Mouse (Mus musculus) MEL (cell line): ENCODE measurements around the gene Maco1. TPM values are rescaled to one million over a fixed set of nuclear protein-coding genes. Genes with fewer than 3 reads are reported as not detected.

Experiments used
- DNase-seq: peaks from one replicate; pipeline ENCODE4 v3.0.0; 2011; ENCODE audit warnings: low read depth, low spot score
- H3K27ac ChIP-seq: 2 replicates; pipeline ENCODE4 v1.5.1; 2012; ENCODE audit warnings: low read depth, mild to moderate bottlenecking, control low read depth, low read length, moderate library complexity; ENCODE audit not compliant: control insufficient read depth
- H3K27me3 ChIP-seq, 2 experiments: fragments of 150-350 bp in 1 of 2; sonication (generic) in 1 of 2; 2 replicates each; pipeline ENCODE4 v1.6.1; 2012; ENCODE audit warnings: low read length in 2 of 2, mild to moderate bottlenecking in 2 of 2, improper control_type of control experiment in 1 of 2, moderate library complexity in 1 of 2; ENCODE audit not compliant: insufficient read depth in 2 of 2, control insufficient read depth in 1 of 2
- H3K36me3 ChIP-seq, 2 experiments: 2 replicates each; pipeline ENCODE4 v1.6.1; 2012 to 2014; ENCODE audit warnings: low read length in 2 of 2, improper control_type of control experiment in 1 of 2, inconsistent platforms in 1 of 2, mild to moderate bottlenecking in 1 of 2; ENCODE audit not compliant: insufficient read depth in 2 of 2, control insufficient read depth in 1 of 2
- H3K4me1 ChIP-seq, 2 experiments: fragments of 150-350 bp in 1 of 2; sonication (generic) in 1 of 2; 2 replicates each; pipeline ENCODE4 v1.6.1; 2012; ENCODE audit warnings: low read length in 2 of 2, improper control_type of control experiment in 1 of 2, mild to moderate bottlenecking in 1 of 2; ENCODE audit not compliant: insufficient read depth in 2 of 2, control insufficient read depth in 1 of 2
- H3K4me3 ChIP-seq, 2 experiments: fragments of 150-350 bp in 1 of 2; sonication (generic) in 1 of 2; 2 replicates each; pipeline ENCODE4 v1.5.1; 2012; ENCODE audit warnings: low read depth in 2 of 2, low read length in 2 of 2, mild to moderate bottlenecking in 2 of 2, moderate library complexity in 2 of 2, control low read depth in 1 of 2, improper control_type of control experiment in 1 of 2; ENCODE audit not compliant: control insufficient read depth in 1 of 2, insufficient read depth in 1 of 2
- H3K79me2 ChIP-seq: 2 replicates; pipeline ENCODE4 v1.6.1; 2012; ENCODE audit warnings: mild to moderate bottlenecking, low read length, moderate library complexity; ENCODE audit not compliant: control insufficient read depth, poor library complexity, insufficient read depth
- H3K9ac ChIP-seq: 2 replicates; pipeline ENCODE4 v1.6.1; 2012; ENCODE audit warnings: low read depth, mild to moderate bottlenecking, control low read depth, low read length, moderate library complexity; ENCODE audit not compliant: control insufficient read depth, poor library complexity, severe bottlenecking
- H3K9me3 ChIP-seq: fragments of 150-350 bp; sonication (generic); replicated peaks from 2 replicates; pipeline ENCODE4 v1.6.1; 2012; ENCODE audit warnings: mild to moderate bottlenecking, low read length, improper control_type of control experiment, moderate library complexity; ENCODE audit not compliant: insufficient read depth
- BHLHE40 ChIP-seq: IDR thresholded peaks from 2 replicates; pipeline ENCODE4 v1.6.1; 2012; ENCODE audit warnings: low read depth, mild to moderate bottlenecking, inconsistent platforms, low read length, improper control_type of control experiment, borderline replicate concordance
- CHD1 ChIP-seq: IDR thresholded peaks from 2 replicates; pipeline ENCODE4 v1.6.1; 2012; ENCODE audit warnings: low read depth, mild to moderate bottlenecking, inconsistent platforms, low read length, improper control_type of control experiment
- CTCF ChIP-seq, 3 experiments: IDR thresholded peaks in 2 of 3; conservative IDR thresholded peaks in 1 of 3; 2 replicates each; pipeline ENCODE4 v1.5.1; 2011 to 2012; ENCODE audit warnings: low read length in 3 of 3, low read depth in 2 of 3, mild to moderate bottlenecking in 2 of 3, improper control_type of control experiment in 1 of 3, inconsistent platforms in 1 of 3, mixed read lengths in 1 of 3, moderate library complexity in 1 of 3; ENCODE audit not compliant: control insufficient read depth in 1 of 3, insufficient read depth in 1 of 3, poor library complexity in 1 of 3, severe bottlenecking in 1 of 3
- EP300 ChIP-seq, 2 experiments: IDR thresholded peaks; 2 replicates each; pipeline ENCODE4 v1.6.1; 2011; ENCODE audit warnings: improper control_type of control experiment in 2 of 2, low read length in 2 of 2, low read depth in 1 of 2, mild to moderate bottlenecking in 1 of 2
- ETS1 ChIP-seq: IDR thresholded peaks from 2 replicates; pipeline ENCODE4 v1.6.1; 2012; ENCODE audit warnings: low read depth, mild to moderate bottlenecking, inconsistent platforms, low read length, improper control_type of control experiment, moderate library complexity
- GATA1 ChIP-seq: IDR thresholded peaks from 2 replicates; pipeline ENCODE4 v1.6.1; 2011; ENCODE audit warnings: low read depth, low read length, improper control_type of control experiment
- JUND ChIP-seq: IDR thresholded peaks from 2 replicates; pipeline ENCODE4 v1.6.1; 2011; ENCODE audit warnings: low read depth, mild to moderate bottlenecking, improper control_type of control experiment, low read length
- MAFK ChIP-seq: IDR thresholded peaks from 2 replicates; pipeline ENCODE4 v1.6.1; 2011; ENCODE audit warnings: low read depth, mild to moderate bottlenecking, low read length, improper control_type of control experiment, borderline replicate concordance
- MAX ChIP-seq: IDR thresholded peaks from 2 replicates; pipeline ENCODE4 v1.6.1; 2011; ENCODE audit warnings: low read length, improper control_type of control experiment
- MAZ ChIP-seq: IDR thresholded peaks from 2 replicates; pipeline ENCODE4 v1.6.1; 2012; ENCODE audit warnings: low read depth, mild to moderate bottlenecking, inconsistent platforms, low read length, improper control_type of control experiment
- MXI1 ChIP-seq: IDR thresholded peaks from 2 replicates; pipeline ENCODE4 v1.6.1; 2011; ENCODE audit warnings: mild to moderate bottlenecking, low read depth, low read length, improper control_type of control experiment
- MYC ChIP-seq: IDR thresholded peaks from 2 replicates; pipeline ENCODE4 v1.6.1; 2011; ENCODE audit warnings: low read depth, mild to moderate bottlenecking, low read length, improper control_type of control experiment, moderate library complexity
- NELFE ChIP-seq: IDR thresholded peaks from 2 replicates; pipeline ENCODE4 v1.6.1; 2011; ENCODE audit warnings: low read depth, low read length, improper control_type of control experiment
- NRF1 ChIP-seq: IDR thresholded peaks from 2 replicates; pipeline ENCODE4 v1.6.1; 2014; ENCODE audit warnings: low read depth, mild to moderate bottlenecking, inconsistent platforms, low read length, improper control_type of control experiment, moderate library complexity; ENCODE audit not compliant: poor library complexity, insufficient read depth, severe bottlenecking
- POLR2A ChIP-seq, 2 experiments: IDR thresholded peaks; 2 replicates each; pipeline ENCODE4 v1.6.1; 2011 to 2012; ENCODE audit warnings: low read length in 2 of 2, mild to moderate bottlenecking in 2 of 2, control low read depth in 1 of 2, improper control_type of control experiment in 1 of 2, low read depth in 1 of 2, moderate library complexity in 1 of 2; ENCODE audit not compliant: control insufficient read depth in 1 of 2, insufficient read depth in 1 of 2, poor library complexity in 1 of 2
- POLR2AphosphoS2 ChIP-seq: IDR thresholded peaks from 2 replicates; pipeline ENCODE4 v1.6.1; 2011; ENCODE audit warnings: low read length, improper control_type of control experiment
- SIN3A ChIP-seq: IDR thresholded peaks from 2 replicates; pipeline ENCODE4 v1.6.1; 2012; ENCODE audit warnings: low read length, improper control_type of control experiment, inconsistent platforms
- SMC3 ChIP-seq: IDR thresholded peaks from 2 replicates; pipeline ENCODE4 v1.6.1; 2011; ENCODE audit warnings: low read depth, low read length, improper control_type of control experiment
- TCF12 ChIP-seq: IDR thresholded peaks from 2 replicates; pipeline ENCODE4 v1.6.1; 2014; ENCODE audit warnings: low read depth, mild to moderate bottlenecking, inconsistent platforms, low read length, improper control_type of control experiment, moderate library complexity
- UBTF ChIP-seq: IDR thresholded peaks from 2 replicates; pipeline ENCODE4 v1.6.1; 2012; ENCODE audit warnings: low read depth, mild to moderate bottlenecking, inconsistent platforms, low read length, improper control_type of control experiment, moderate library complexity, borderline replicate concordance; ENCODE audit not compliant: insufficient read depth
- USF1 ChIP-seq: IDR thresholded peaks from 2 replicates; pipeline ENCODE4 v1.6.1; 2014; ENCODE audit warnings: low read depth, mild to moderate bottlenecking, inconsistent platforms, low read length, improper control_type of control experiment, moderate library complexity
- USF2 ChIP-seq, 2 experiments: IDR thresholded peaks; 2 replicates each; pipeline ENCODE4 v1.6.1; 2011 to 2012; ENCODE audit warnings: improper control_type of control experiment in 2 of 2, low read length in 2 of 2, borderline replicate concordance in 1 of 2, inconsistent platforms in 1 of 2, low read depth in 1 of 2, mild to moderate bottlenecking in 1 of 2; ENCODE audit not compliant: insufficient read depth in 1 of 2
- ZMIZ1 ChIP-seq: IDR thresholded peaks from 2 replicates; pipeline ENCODE4 v1.6.1; 2012; ENCODE audit warnings: low read depth, mild to moderate bottlenecking, inconsistent platforms, low read length, improper control_type of control experiment, moderate library complexity
- polyA plus RNA-seq, 2 experiments: library from polyadenylated mRNA; stranded (reverse) in 1 of 2; unstranded in 1 of 2; fragments of >175 nt in 1 of 2; fragments of >200 nt in 1 of 2; gene quantifications; 2 replicates each; pipeline versions ENCODE4 v1.2.1 to v1.2.4; 2012; ENCODE audit warnings: low replicate concordance in 2 of 2, low read depth in 1 of 2; ENCODE audit not compliant: insufficient read length in 2 of 2, insufficient read depth in 1 of 2, missing spikeins in 1 of 2
- total RNA-seq: library from RNA; depleted of rRNA; stranded (reverse); fragments of 300-350 nt; gene quantifications from 2 replicates; pipeline ENCODE4 v1.2.3, GENCODE M21; 2012

Gene Maco1
- total and polyA plus RNA-seq, 3 experiments, result 22.2 to 35.9 TPM; not detected in 1

- TF ChIP-seq MAFK, result no peak
- TF ChIP-seq USF1, result no peak
- no peak for TF ChIP-seq POLR2AphosphoS2
- TF ChIP-seq MYC, result peak; percentile 80
- TF ChIP-seq EP300 (IDR thresholded peaks at IDR 0.05; ENCODE audit: low read depth in 1 of 2, low read length in 2 of 2), result peak; percentile 45 to 58; a peak in 3 of 4 replicates
- 0 out of 2 replicates have a peak, but pooled peaks have one; percentile 73 for TF ChIP-seq CHD1
- TF ChIP-seq TCF12, result peak; percentile 51; the same call in 1 of the 2 replicates
- TF ChIP-seq JUND, result no peak
- no peak for TF ChIP-seq NRF1
- 0 out of 2 replicates have a peak, but pooled peaks have one; percentile 55 for TF ChIP-seq MAZ
These were observed 88.8 kb downstream of the Maco1 start (continued) for GRCm38 (mm10) chr4:134764333-134764732.

DNA sequence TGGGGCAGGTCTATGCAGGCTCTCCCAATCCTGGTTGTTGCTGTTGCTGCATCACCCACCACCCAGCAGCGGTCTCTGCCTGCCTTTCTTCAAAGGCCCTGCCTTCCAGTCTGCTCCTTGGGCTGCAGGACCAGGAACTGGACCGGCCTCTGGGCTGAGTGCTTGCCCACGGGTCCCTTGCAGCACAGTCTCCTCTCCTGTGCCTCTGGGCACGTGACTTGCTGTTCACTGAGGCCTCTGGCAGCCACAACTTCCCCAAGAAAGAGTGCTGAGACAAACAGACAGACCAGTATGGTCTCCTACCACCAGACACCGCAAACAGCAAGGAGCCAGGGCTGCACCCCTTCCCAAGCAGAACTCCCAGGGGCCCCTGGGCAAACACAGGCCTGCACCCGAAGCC is 90.8 kb downstream of the Maco1 start:
- peak; percentile 79 for DNase-seq
- peaks cover 35 to 74% of the 10 kb centered on the region in 2 experiments for H3K4me1 ChIP-seq
- peaks cover 57% of the 10 kb centered on the region for H3K79me2 ChIP-seq
- peaks cover 0 to 53% of the 10 kb centered on the region in 2 experiments; a peak in 2 of 4 replicates for H3K36me3 ChIP-seq
- no peaks in the 10 kb centered on the region for H3K9me3 ChIP-seq
- peak overlapping the region; percentile 77 for H3K27ac ChIP-seq
- peak overlapping the region; percentile 7 to 12; a peak in 3 of 4 replicates for H3K4me3 ChIP-seq
- TF ChIP-seq BHLHE40, result peak; percentile 97
- TF ChIP-seq POLR2AphosphoS2, result 0 out of 2 replicates have a peak, but pooled peaks have one; percentile 23
- no peak for TF ChIP-seq UBTF
- TF ChIP-seq TCF12, result 0 out of 2 replicates have a peak, but pooled peaks have one; percentile 37
- peak in 1 of 2 experiments; percentile 52; a peak in 1 of 4 replicates for TF ChIP-seq POLR2A (IDR thresholded peaks at IDR 0.05; ENCODE audit: control insufficient read depth in 1 of 2, insufficient read depth in 1 of 2, low read depth in 1 of 2, low read length in 2 of 2, poor library complexity in 1 of 2)
- no peak for TF ChIP-seq SMC3
- 0 out of 2 replicates have a peak, but pooled peaks have one; percentile 52 for TF ChIP-seq MAZ
- peak; percentile 56 to 84; a peak in 3 of 4 replicates for TF ChIP-seq USF2 (IDR thresholded peaks at IDR 0.05; ENCODE audit: borderline replicate concordance in 1 of 2, insufficient read depth in 1 of 2, low read depth in 1 of 2, low read length in 2 of 2)
- peak; percentile 98 for TF ChIP-seq USF1
- peak in 1 of 2 experiments; percentile 29; a peak in 1 of 4 replicates for TF ChIP-seq EP300 (IDR thresholded peaks at IDR 0.05; ENCODE audit: low read depth in 1 of 2, low read length in 2 of 2)
- peak; percentile 20; the same call in 1 of the 2 replicates for TF ChIP-seq NELFE
- 0 out of 2 replicates have a peak, but pooled peaks have one; percentile 79 for TF ChIP-seq CHD1
- TF ChIP-seq ETS1, result peak; percentile 50; the same call in 1 of the 2 replicates
- TF ChIP-seq MXI1, result peak; percentile 81
- peak; percentile 78 for TF ChIP-seq MYC
- TF ChIP-seq MAX, result peak; percentile 96
- no peak for TF ChIP-seq GATA1
- peak; percentile 49; the same call in 1 of the 2 replicates for TF ChIP-seq ZMIZ1
- TF ChIP-seq CTCF (IDR thresholded peaks at IDR 0.05 in 2 of 3, conservative IDR thresholded peaks at IDR 0.05 in 1 of 3; ENCODE audit: control insufficient read depth in 1 of 3, insufficient read depth in 1 of 3, low read depth in 2 of 3, low read length in 3 of 3, poor library complexity in 1 of 3, severe bottlenecking in 1 of 3), result no peak
- TF ChIP-seq SIN3A, result peak; percentile 67
- TF ChIP-seq, all 39 proteins: peak for 16
- peak overlapping the region; percentile 69 for H3K9ac ChIP-seq
- no peaks in the 10 kb centered on the region for H3K27me3 ChIP-seq
